In genomic region chr14:26579346-26580343, GRCm38 (mm10) we compare ENCODE assay signal across 8 mouse cellular contexts. TPM values are rescaled to one million over a fixed set of nuclear protein-coding genes. Genes with fewer than 3 reads are reported as not detected.
DNase-seq lines count a peak whose midpoint lies in the region; TF ChIP-seq lines count a peak whose summit lies in the region.

No protein-coding gene starts in this region.

- peak; percentile 57 for DNase-seq in WW6 (ENCODE audit: low read depth, low spot score)
- DNase-seq in cerebellum, postnatal 4 days (ENCODE audit: low spot score in 2 of 2): peak; percentile 67 to 82
- peak; percentile 95 for DNase-seq in gastrocnemius, adult 2 months
- DNase-seq in hindlimb bud, embryonic 11.5 days (ENCODE audit: extremely low spot score, low read depth, low spot score): peak; percentile 35
- peak; percentile 59 to 84 for DNase-seq in left cerebral cortex, adult 8-10 months (ENCODE audit: low spot score in 2 of 2)
- peak; percentile 91 to 92 for DNase-seq in right cerebral cortex, postnatal 10 days (ENCODE audit: low spot score in 2 of 2)
- DNase-seq in urinary bladder, postnatal 25 days (ENCODE audit: low spot score): peak; percentile 86

- H3K27ac ChIP-seq in gastrocnemius, adult 2 months: peak overlapping the region; percentile 99

- intact Hi-C loops in gastrocnemius, adult 2 months (cut with DNase I): loop anchor here (2.0 to 5.0 kb wide), 2 partner anchors 45 to 58 kb away; partner anchors contain the start of genes Arf4 and Slmap

- H3K9me3 ChIP-seq in megakaryocyte, embryonic 14.5 days: no peaks in the 10 kb centered on the region; the same call in 1 of the 2 replicates

- no peak for TF ChIP-seq CTCF in gastrocnemius, adult 2 months (IDR thresholded peaks at IDR 0.05)

- H3K27me3 ChIP-seq in megakaryocyte, embryonic 14.5 days (replicated peaks): no peaks in the 10 kb centered on the region

- peaks cover 21% of the 10 kb centered on the region for H3K36me3 ChIP-seq in megakaryocyte, embryonic 14.5 days (replicated peaks; ENCODE audit: low read length)

- H3K4me3 ChIP-seq in gastrocnemius, adult 2 months: peak overlapping the region; percentile 100
- H3K4me3 ChIP-seq in megakaryocyte, embryonic 14.5 days (replicated peaks): peak overlapping the region; percentile 98

- H3K4me1 ChIP-seq in megakaryocyte, embryonic 14.5 days: peaks cover 32% of the 10 kb centered on the region

RNA-seq across cellular contexts. Expression of gene Dennd6a, which starts 6.0 kb away (rescaled TPM):
- total RNA-seq in gastrocnemius, adult 2 months (2021): 1 to 10 TPM; 8.2 to 8.5 TPM
- 10 to 100 TPM; 25.5 to 29.8 (median 27.5) TPM for total RNA-seq in left cerebral cortex, adult 8-10 months (2022)
- polyA plus RNA-seq in megakaryocyte, embryonic 14.5 days (2012; ENCODE audit: insufficient read depth, low replicate concordance): 0.89 and 1.7 TPM in 2 replicates

RNA-seq across cellular contexts. Expression of gene Slmap, which starts 44.9 kb away (rescaled TPM):
- 100 to 1,000 TPM in 1 of 2 experiments, 10 to 100 TPM in 1; 65.4 to 115 TPM for total RNA-seq in gastrocnemius, adult 2 months (2021)
- total RNA-seq in left cerebral cortex, adult 8-10 months (2022): 100 to 1,000 TPM; 111 to 125 (median 119) TPM
- 9.8 and 28.2 TPM in 2 replicates for polyA plus RNA-seq in megakaryocyte, embryonic 14.5 days (2012; ENCODE audit: insufficient read depth, low replicate concordance)

RNA-seq across cellular contexts. Expression of gene Arf4, which starts 58.2 kb away (rescaled TPM):
- 10 to 100 TPM; 27.0 to 36.3 TPM for total RNA-seq in gastrocnemius, adult 2 months (2021)
- total RNA-seq in left cerebral cortex, adult 8-10 months (2022): 100 to 1,000 TPM; 107 to 114 (median 112) TPM
- polyA plus RNA-seq in megakaryocyte, embryonic 14.5 days (2012; ENCODE audit: insufficient read depth, low replicate concordance): 135 and 173 TPM in 2 replicates

Comparison
In these comparisons a context has a peak if more than half of its experiments do, and no peak if none do; other contexts are left out.
1. Peak in every context shown above with its lines: DNase-seq, H3K4me3 ChIP-seq and H3K27ac ChIP-seq.
2. DNase-seq: peak in every context shown above with its lines; median percentile 95 in gastrocnemius, adult 2 months; 92 in right cerebral cortex, postnatal 10 days; 86 in urinary bladder, postnatal 25 days; 74 in cerebellum, postnatal 4 days; 72 in left cerebral cortex, adult 8-10 months; 57 in WW6; 35 in hindlimb bud, embryonic 11.5 days.